Comparison of ENCODE assay signal across 24 mouse cellular contexts in the genomic region with DNA sequence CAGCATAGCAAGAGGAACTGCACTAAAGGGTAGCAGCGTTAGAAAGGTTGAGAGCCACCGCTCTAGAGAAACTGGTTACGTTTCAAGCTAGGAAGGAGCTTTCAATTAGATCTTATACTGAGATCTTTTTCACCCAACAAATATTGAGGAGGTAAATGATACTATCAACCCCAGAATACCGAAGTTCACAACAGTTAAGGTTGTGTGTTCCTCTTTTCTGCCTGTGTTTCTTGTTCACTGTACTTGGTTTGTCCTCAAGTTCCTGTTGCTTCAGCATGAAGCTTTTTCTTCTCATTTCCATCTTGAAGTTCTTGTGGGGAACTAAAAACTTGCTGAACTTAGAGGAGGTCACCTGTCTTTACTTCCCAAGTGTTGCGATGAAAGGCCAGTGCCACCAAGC. TPM values are rescaled to one million over a fixed set of nuclear protein-coding genes. Genes with fewer than 3 reads are reported as not detected.
DNase-seq lines count a peak whose midpoint lies in the region; ATAC-seq and TF ChIP-seq lines count a peak whose summit lies in the region.
"Had no signal": no experiment of that assay in that cellular context is flagged by ENCODE, and none has a peak within 500 bp of the region (broad histone marks: within the 10 kb centered on the region; RNA-seq: fewer than 3 reads in every experiment).

No protein-coding gene starts in this region.

- TF ChIP-seq CTCF in MEL (IDR thresholded peaks at IDR 0.05 in 2 of 3, conservative IDR thresholded peaks at IDR 0.05 in 1 of 3; ENCODE audit: control insufficient read depth in 1 of 3, insufficient read depth in 1 of 3, low read depth in 2 of 3, low read length in 3 of 3, poor library complexity in 1 of 3, severe bottlenecking in 1 of 3), result no peak
- no peak for TF ChIP-seq CTCF in intestine, postnatal 0 days (IDR thresholded peaks at IDR 0.05; ENCODE audit: low read depth)

- H3K9ac ChIP-seq in MEL (ENCODE audit: control insufficient read depth, low read depth, low read length, poor library complexity, severe bottlenecking), result no peak overlapping the region
- no peak overlapping the region for H3K9ac ChIP-seq in hindbrain, embryonic 11.5 days (ENCODE audit: low read depth, low read length)
- no peak overlapping the region for H3K9ac ChIP-seq in intestine, postnatal 0 days (ENCODE audit: low read depth, low read length)
- H3K9ac ChIP-seq: forebrain, embryonic 13.5 days; heart, embryonic 15.5 days; hindbrain, embryonic 12.5 days; kidney, embryonic 15.5 days; lung, embryonic 15.5 days had no signal

- peak; percentile 58 for DNase-seq in A20 (ENCODE audit: low read depth, low spot score)
- peak; percentile 73 for DNase-seq in MEL (ENCODE audit: low read depth, low spot score)
- DNase-seq in hindbrain, embryonic 11.5 days (ENCODE audit: low spot score), result no peak
- no peak for DNase-seq in right cerebral cortex, adult 18-20 months
- DNase-seq: cerebellum, adult 2 months; cerebellum, postnatal 36 days; gastrocnemius, adult 2 months; kidney, adult 11 months; kidney, postnatal 4 days; left cerebral cortex, postnatal 4 days; lung, postnatal 36 days; thymus, postnatal 25 days had no signal

- H3K4me2 ChIP-seq in hindbrain, embryonic 11.5 days (replicated peaks; ENCODE audit: low read depth, low read length), result no peak overlapping the region
- no peak overlapping the region for H3K4me2 ChIP-seq in intestine, postnatal 0 days (replicated peaks; ENCODE audit: low read depth)
- H3K4me2 ChIP-seq: forebrain, embryonic 13.5 days; heart, embryonic 15.5 days; hindbrain, embryonic 12.5 days; kidney, embryonic 15.5 days; lung, embryonic 15.5 days had no signal

- H3K36me3 ChIP-seq in MEL (ENCODE audit: control insufficient read depth in 1 of 2, insufficient read depth in 2 of 2, low read length in 2 of 2), result peaks cover 31 to 40% of the 10 kb centered on the region in 2 experiments
- H3K36me3 ChIP-seq in hindbrain, embryonic 11.5 days (ENCODE audit: control insufficient read depth, insufficient read depth, low read length), result no peaks in the 10 kb centered on the region
- H3K36me3 ChIP-seq in intestine, postnatal 0 days (ENCODE audit: control insufficient read depth, insufficient read depth), result peaks cover 7% of the 10 kb centered on the region; the same call in 1 of the 2 replicates

- H3K27me3 ChIP-seq in MEL (ENCODE audit: control insufficient read depth in 1 of 2, insufficient read depth in 2 of 2, low read length in 2 of 2), result no peaks in the 10 kb centered on the region
- no peaks in the 10 kb centered on the region for H3K27me3 ChIP-seq in hindbrain, embryonic 11.5 days (ENCODE audit: control insufficient read depth, insufficient read depth, low read length)
- H3K27me3 ChIP-seq in intestine, postnatal 0 days (replicated peaks; ENCODE audit: control insufficient read depth, insufficient read depth, low read length), result no peaks in the 10 kb centered on the region
- H3K27me3 ChIP-seq: forebrain, embryonic 13.5 days; heart, embryonic 15.5 days; hindbrain, embryonic 12.5 days; kidney, embryonic 15.5 days; lung, embryonic 15.5 days; Patski had no signal

- no peak for TF ChIP-seq RAD21 in MEL (IDR thresholded peaks at IDR 0.05; ENCODE audit: low read depth, low read length)

- peak; percentile 32 to 51; a peak in 1 of 4 replicates for TF ChIP-seq EP300 in MEL (IDR thresholded peaks at IDR 0.05; ENCODE audit: low read depth in 1 of 2, low read length in 2 of 2)

- no peak overlapping the region for H3K4me3 ChIP-seq in MEL (ENCODE audit: control insufficient read depth in 1 of 2, insufficient read depth in 1 of 2, low read depth in 2 of 2, low read length in 2 of 2)
- no peak overlapping the region for H3K4me3 ChIP-seq in hindbrain, embryonic 11.5 days (ENCODE audit: low read depth, low read length)
- H3K4me3 ChIP-seq in intestine, postnatal 0 days (ENCODE audit: low read depth, low read length), result no peak overlapping the region
- H3K4me3 ChIP-seq: forebrain, embryonic 13.5 days; gastrocnemius, adult 2 months; heart, embryonic 15.5 days; hindbrain, embryonic 12.5 days; kidney, embryonic 15.5 days; left cerebral cortex, adult 2 months; lung, embryonic 15.5 days; midbrain, embryonic 10.5 days had no signal

- H3K79me2 ChIP-seq in MEL (ENCODE audit: control insufficient read depth, insufficient read depth, low read length, poor library complexity), result peaks cover 9% of the 10 kb centered on the region; the same call in 1 of the 2 replicates

- peak; percentile 62 to 65 for ATAC-seq in hematopoietic stem cell, adult 5-6 weeks (replicated peaks in 1 of 2; ENCODE audit: insufficient read depth in 1 of 2, low FRiP score in 2 of 2, low TSS enrichment in 1 of 2, low read depth in 1 of 2, poor library complexity in 2 of 2, severe bottlenecking in 2 of 2)
- ATAC-seq in neutrophil, adult 5-6 weeks (ENCODE audit: extremely low read depth, insufficient number of reproducible peaks, low FRiP score, poor library complexity, severe bottlenecking), result peak; percentile 60
- no peak for ATAC-seq in hindbrain, embryonic 11.5 days (ENCODE audit: low FRiP score)
- no peak for ATAC-seq in intestine, postnatal 0 days
- ATAC-seq: forebrain, embryonic 13.5 days; midbrain, embryonic 16.5 days; Patski had no signal

- no peak for TF ChIP-seq POLR2A in MEL (IDR thresholded peaks at IDR 0.05; ENCODE audit: control insufficient read depth in 1 of 2, insufficient read depth in 1 of 2, low read depth in 1 of 2, low read length in 2 of 2, poor library complexity in 1 of 2)

- WGBS in hindbrain, embryonic 11.5 days, result 94% methylated on average over 5 of the region's 5 CpGs
- WGBS in intestine, postnatal 0 days, result 91% methylated on average over 5 of the region's 5 CpGs

- peak overlapping the region; percentile 24; the same call in 1 of the 2 replicates for H3K27ac ChIP-seq in MEL (ENCODE audit: control insufficient read depth, low read depth, low read length)
- no peak overlapping the region for H3K27ac ChIP-seq in hindbrain, embryonic 11.5 days (ENCODE audit: low read depth, low read length)
- H3K27ac ChIP-seq in intestine, postnatal 0 days (ENCODE audit: low read depth, low read length), result no peak overlapping the region
- H3K27ac ChIP-seq: forebrain, embryonic 13.5 days; gastrocnemius, adult 2 months; heart, embryonic 15.5 days; hindbrain, embryonic 12.5 days; kidney, embryonic 15.5 days; left cerebral cortex, adult 2 months; lung, embryonic 15.5 days; midbrain, embryonic 10.5 days had no signal

- no peaks in the 10 kb centered on the region for H3K9me3 ChIP-seq in MEL (replicated peaks; ENCODE audit: insufficient read depth, low read length)
- H3K9me3 ChIP-seq in hindbrain, embryonic 11.5 days (ENCODE audit: control insufficient read depth, low read length), result no peaks in the 10 kb centered on the region
- H3K9me3 ChIP-seq in intestine, postnatal 0 days (ENCODE audit: control insufficient read depth), result no peaks in the 10 kb centered on the region
- H3K9me3 ChIP-seq: forebrain, embryonic 13.5 days; heart, embryonic 15.5 days; hindbrain, embryonic 12.5 days; kidney, embryonic 15.5 days; lung, embryonic 15.5 days; midbrain, embryonic 10.5 days had no signal

- peaks cover 20 to 30% of the 10 kb centered on the region in 2 experiments for H3K4me1 ChIP-seq in MEL (ENCODE audit: control insufficient read depth in 1 of 2, insufficient read depth in 2 of 2, low read length in 2 of 2)
- no peaks in the 10 kb centered on the region for H3K4me1 ChIP-seq in hindbrain, embryonic 11.5 days (replicated peaks; ENCODE audit: control insufficient read depth, insufficient read depth, low read length)
- H3K4me1 ChIP-seq in intestine, postnatal 0 days (replicated peaks; ENCODE audit: control insufficient read depth, insufficient read depth, low read length), result no peaks in the 10 kb centered on the region
- H3K4me1 ChIP-seq: forebrain, embryonic 13.5 days; lung, embryonic 15.5 days; midbrain, embryonic 10.5 days had no signal

TF ChIP-seq in MEL, 35 proteins besides CTCF, POLR2A, EP300 and RAD21:
- TF ChIP-seq MXI1 (IDR thresholded peaks at IDR 0.05; ENCODE audit: low read depth, low read length) (no peak), GATA1 (IDR thresholded peaks at IDR 0.05; ENCODE audit: low read depth, low read length) (peak; percentile 64), ETS1 (IDR thresholded peaks at IDR 0.05; ENCODE audit: low read depth, low read length) (0 out of 2 replicates have a peak, but pooled peaks have one; percentile 8)
TF ChIP-seq in MEL: peak in this region for 2.

RNA-seq across cellular contexts. Expression of a gene that starts 41.2 kb away (rescaled TPM):
- total RNA-seq in MEL (2012; rRNA removed), result 56.1 and 61.5 TPM in 2 replicates
- 10 to 100 TPM in 1 of 2 experiments, not detected in 1; 60.6 TPM for polyA plus RNA-seq in MEL (2012; ENCODE audit: insufficient read depth in 1 of 2, insufficient read length in 2 of 2, low read depth in 1 of 2, low replicate concordance in 2 of 2, missing spikeins in 1 of 2)
- 364 and 387 TPM in 2 replicates for total RNA-seq in hematopoietic stem cell, adult 5-6 weeks (2017)
- total RNA-seq in neutrophil, adult 5-6 weeks (2017), result 313 and 342 TPM in 2 replicates
- polyA plus RNA-seq in hindbrain, embryonic 11.5 days (2014; fragmentation: Nextera tagmentation; extraction: Ambion mirVana), result 43.6 and 63.8 TPM in 2 replicates
- polyA plus RNA-seq in intestine, postnatal 0 days (2015; fragmentation: Nextera tagmentation; extraction: Ambion mirVana), result 40.3 and 46.4 TPM in 2 replicates

Comparison
In these comparisons a context has a peak if more than half of its experiments do, and no peak if none do; other contexts are left out.
1. DNase-seq: peak in A20 (single experiment) and MEL (single experiment); none in hindbrain, embryonic 11.5 days (single experiment) and right cerebral cortex, adult 18-20 months (single experiment).
2. ATAC-seq: peak in hematopoietic stem cell, adult 5-6 weeks (2 of 2) and neutrophil, adult 5-6 weeks (single experiment); none in hindbrain, embryonic 11.5 days (single experiment) and intestine, postnatal 0 days (single experiment).